Mouse (Mus musculus): ENCODE measurements at regions not wholly inside any gene's neighbourhood (a gene's known extent, or its start where the extent isn't known, plus 50 kb on each side); places are given as distances from the start of the nearest gene placed in this dataset.

GRCm38 (mm10) chr12:7777220-7778055, 200.0 kb upstream of the Apob start:
- DNase-seq (ENCODE audit: low spot score in 2 of 2): peak in 1 of 2 experiments; percentile 59

- peak in 1 of 2 experiments; percentile 9 for DNase-seq (ENCODE audit: low spot score in 2 of 2)
These were observed 199.4 kb upstream of the Apob start for GRCm38 (mm10) chr12:7778056-7778440.

- DNase-seq (ENCODE audit: low spot score in 2 of 2): peak; percentile 7 to 20
These were observed 160.8 kb upstream of the Apob start for GRCm38 (mm10) chr12:7816616-7817015.

GRCm38 (mm10) chr12:7820006-7820704, 157.3 kb upstream of the Apob start:
- DNase-seq (ENCODE audit: low spot score in 2 of 2): no peak

- no peak for DNase-seq (ENCODE audit: low spot score in 2 of 2)
These were observed 156.7 kb upstream of the Apob start for GRCm38 (mm10) chr12:7820718-7821117.

GRCm38 (mm10) chr12:7835731-7836130, 141.7 kb upstream of the Apob start:
- DNase-seq (ENCODE audit: low spot score in 2 of 2): no peak

- no peak for DNase-seq (ENCODE audit: low spot score in 2 of 2)
These were observed 123.6 kb upstream of the Apob start for GRCm38 (mm10) chr12:7853876-7854275.

- DNase-seq (ENCODE audit: low spot score in 2 of 2): no peak
These were observed 121.8 kb upstream of the Apob start for GRCm38 (mm10) chr12:7855683-7856082.

- no peak for DNase-seq (ENCODE audit: low spot score in 2 of 2)
These were observed 117.9 kb upstream of the Apob start for GRCm38 (mm10) chr12:7859533-7859932.

GRCm38 (mm10) chr12:7870004-7870403, 107.4 kb upstream of the Apob start:
- no peak for DNase-seq (ENCODE audit: low spot score in 2 of 2)

- no peak for DNase-seq (ENCODE audit: low spot score in 2 of 2)
These were observed 107.0 kb upstream of the Apob start for GRCm38 (mm10) chr12:7870473-7870872.

GRCm38 (mm10) chr12:7875454-7875853, 102.0 kb upstream of the Apob start:
- no peak for DNase-seq (ENCODE audit: low spot score in 2 of 2)

- no peak for DNase-seq (ENCODE audit: low spot score in 2 of 2)
These were observed 101.0 kb upstream of the Apob start for GRCm38 (mm10) chr12:7876302-7877063.

- DNase-seq (ENCODE audit: low spot score in 2 of 2): no peak
These were observed 98.7 kb upstream of the Apob start for GRCm38 (mm10) chr12:7878761-7879160.

GRCm38 (mm10) chr12:7896156-7896555, 81.3 kb upstream of the Apob start:
- DNase-seq (ENCODE audit: low spot score in 2 of 2): no peak

- no peak for DNase-seq (ENCODE audit: low spot score in 2 of 2)
These were observed 72.1 kb upstream of the Apob start for GRCm38 (mm10) chr12:7905329-7905728.

GRCm38 (mm10) chr12:7906831-7907230, 70.6 kb upstream of the Apob start:
- DNase-seq (ENCODE audit: low spot score in 2 of 2): no peak

GRCm38 (mm10) chr12:7909746-7910360, 67.6 kb upstream of the Apob start:
- DNase-seq (ENCODE audit: low spot score in 2 of 2): no peak

GRCm38 (mm10) chr12:7910509-7910908, 66.9 kb upstream of the Apob start:
- DNase-seq (ENCODE audit: low spot score in 2 of 2): no peak

- DNase-seq (ENCODE audit: low spot score in 2 of 2): no peak
These were observed 59.1 kb upstream of the Apob start for GRCm38 (mm10) chr12:7918385-7918784.

- DNase-seq (ENCODE audit: low spot score in 2 of 2): no peak
These were observed 58.3 kb upstream of the Apob start for GRCm38 (mm10) chr12:7918967-7919708.

Measured in frontal cortex, postnatal 25 days (tissue).